Mouse (Mus musculus) liver, adult 2 months (tissue): Measurements from ENCODE around the gene Aes.

ENCODE experiments used
- CTCF ChIP-seq: fragments of 200-500 bp; IDR thresholded peaks from 2 replicates; pipeline ENCODE4 v1.5.1; 2011; ENCODE audit warnings: low read depth, low read length, control low read depth
- POLR2A ChIP-seq: fragments of 200-500 bp; IDR thresholded peaks from 2 replicates; pipeline ENCODE4 v1.6.1; 2011; ENCODE audit warnings: low read length, control low read depth; ENCODE audit not compliant: insufficient read depth; ENCODE audit errors: extremely low read depth

- TF ChIP-seq CTCF (no peak), POLR2A (no peak)
These were observed 38.1 kb downstream of the Aes start for GRCm38 (mm10) chr10:81597137-81597950.
